Mouse (Mus musculus) intestine, embryonic 15.5 days (tissue): ENCODE measurements around the gene Trpm3. TPM values are rescaled to one million over a fixed set of nuclear protein-coding genes. Genes with fewer than 3 reads are reported as not detected.

Experiments used
- ATAC-seq: fragments of 200-750 bp; cut with Nextera tagmentation; 2 replicates; pipeline ENCODE4 v1.8.0; 2017; ENCODE audit warnings: moderate TSS enrichment, moderate library complexity
- H3K27ac ChIP-seq: fragments of 300-500 bp; sonication (generic); 2 replicates; pipeline ENCODE4 v1.5.1; 2015; ENCODE audit warnings: mild to moderate bottlenecking, inconsistent platforms
- H3K27me3 ChIP-seq: fragments of 300-500 bp; sonication (generic); replicated peaks from 2 replicates; pipeline ENCODE4 v1.6.1; 2015; ENCODE audit warnings: inconsistent platforms
- H3K36me3 ChIP-seq: fragments of 300-500 bp; sonication (generic); 2 replicates; pipeline ENCODE4 v1.6.1; 2015; ENCODE audit warnings: inconsistent platforms
- H3K4me1 ChIP-seq: fragments of 300-500 bp; sonication (generic); replicated peaks from 2 replicates; pipeline ENCODE4 v1.6.1; 2015; ENCODE audit warnings: inconsistent platforms
- H3K4me2 ChIP-seq: fragments of 300-500 bp; sonication (generic); replicated peaks from 2 replicates; pipeline ENCODE4 v1.6.1; 2015; ENCODE audit warnings: mild to moderate bottlenecking, inconsistent platforms
- H3K4me3 ChIP-seq: fragments of 300-500 bp; sonication (generic); replicated peaks from 2 replicates; pipeline ENCODE4 v1.5.1; 2015; ENCODE audit warnings: inconsistent platforms
- H3K9ac ChIP-seq: fragments of 300-500 bp; sonication (generic); 2 replicates; pipeline ENCODE4 v1.6.1; 2015; ENCODE audit warnings: inconsistent platforms
- H3K9me3 ChIP-seq: fragments of 300-500 bp; sonication (generic); 2 replicates; pipeline ENCODE4 v1.6.1; 2016; ENCODE audit warnings: inconsistent platforms
- WGBS: fragments of 180-500 bp; shearing (Covaris S2); methylation state at CpG from one replicate; pipeline ENCODE4 v1.1.7; 2015; 5-methylcytosine and 5-hydroxymethylcytosine counted together
- polyA plus RNA-seq: library from polyadenylated mRNA; unstranded; fragments of >200 nt; fragmentation: Nextera tagmentation; extraction: Ambion mirVana; gene quantifications from 2 replicates; pipeline ENCODE4 v1.2.1, GENCODE M21; 2015

Trpm3 gene
- polyA plus RNA-seq, 1 experiment from 2014 or later, result 0.26 TPM

- Histone ChIP-seq H3K4me1 (0 out of 2 replicates have a peak, but pooled peaks cover 2% of the 10 kb centered on the region), H3K27ac (no peak overlapping the region), H3K9me3 (no peaks in the 10 kb centered on the region), H3K4me2 (no peak overlapping the region), H3K36me3 (no peaks in the 10 kb centered on the region), H3K27me3 (no peaks in the 10 kb centered on the region; the same call in 1 of the 2 replicates), H3K4me3 (no peak overlapping the region), H3K9ac (no peak overlapping the region)
- ATAC-seq, result no peak
- 78% methylated on average over 5 of the region's 5 CpGs for WGBS
Observed at GRCm38 (mm10) chr19:22451290-22451689, 312.4 kb downstream of the Trpm3 start.

GRCm38 (mm10) chr19:22456935-22457334 is 318.1 kb downstream of the Trpm3 start:
- Histone ChIP-seq H3K27me3 (no peaks in the 10 kb centered on the region), H3K4me3 (no peak overlapping the region), H3K27ac (no peak overlapping the region), H3K4me2 (no peak overlapping the region), H3K9me3 (no peaks in the 10 kb centered on the region), H3K9ac (no peak overlapping the region), H3K4me1 (no peaks in the 10 kb centered on the region), H3K36me3 (no peaks in the 10 kb centered on the region)
- no peak for ATAC-seq
- 84% methylated on average over 2 of the region's 2 CpGs for WGBS

- Histone ChIP-seq H3K4me3 (no peak overlapping the region), H3K4me1 (no peaks in the 10 kb centered on the region), H3K27ac (no peak overlapping the region), H3K36me3 (no peaks in the 10 kb centered on the region), H3K27me3 (no peaks in the 10 kb centered on the region), H3K4me2 (no peak overlapping the region), H3K9ac (no peak overlapping the region), H3K9me3 (no peaks in the 10 kb centered on the region)
- ATAC-seq, result no peak
Observed at GRCm38 (mm10) chr19:22462043-22462442, 323.2 kb downstream of the Trpm3 start.

DNA sequence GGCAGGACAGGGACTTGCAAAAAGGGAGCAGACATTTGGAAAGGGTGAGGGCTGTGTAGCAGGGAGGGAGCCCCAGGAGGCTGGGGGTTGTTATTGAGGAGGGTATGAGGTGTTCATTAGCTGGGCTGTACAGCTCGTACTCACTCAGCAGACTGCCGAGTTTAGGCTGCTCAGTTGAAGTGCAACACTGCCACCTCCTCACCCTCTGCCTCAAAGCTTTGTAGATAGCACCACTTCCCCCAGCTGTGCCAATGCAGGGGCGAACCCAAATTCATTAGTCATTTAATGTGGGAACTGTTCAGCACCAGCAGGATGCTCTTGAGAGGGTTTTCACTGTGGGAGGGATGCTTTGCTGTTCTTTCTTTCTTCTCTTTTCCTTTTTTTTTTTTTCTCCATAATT is 324.7 kb downstream of the Trpm3 start:
- no peak overlapping the region for H3K4me2 ChIP-seq
- H3K4me3 ChIP-seq, result no peak overlapping the region
- H3K36me3 ChIP-seq, result no peaks in the 10 kb centered on the region
- H3K27ac ChIP-seq, result no peak overlapping the region
- no peak overlapping the region for H3K9ac ChIP-seq
- no peaks in the 10 kb centered on the region for H3K4me1 ChIP-seq
- H3K9me3 ChIP-seq, result no peaks in the 10 kb centered on the region
- WGBS, result 69% methylated on average over 3 of the region's 3 CpGs
- no peaks in the 10 kb centered on the region for H3K27me3 ChIP-seq
- ATAC-seq, result no peak

DNA sequence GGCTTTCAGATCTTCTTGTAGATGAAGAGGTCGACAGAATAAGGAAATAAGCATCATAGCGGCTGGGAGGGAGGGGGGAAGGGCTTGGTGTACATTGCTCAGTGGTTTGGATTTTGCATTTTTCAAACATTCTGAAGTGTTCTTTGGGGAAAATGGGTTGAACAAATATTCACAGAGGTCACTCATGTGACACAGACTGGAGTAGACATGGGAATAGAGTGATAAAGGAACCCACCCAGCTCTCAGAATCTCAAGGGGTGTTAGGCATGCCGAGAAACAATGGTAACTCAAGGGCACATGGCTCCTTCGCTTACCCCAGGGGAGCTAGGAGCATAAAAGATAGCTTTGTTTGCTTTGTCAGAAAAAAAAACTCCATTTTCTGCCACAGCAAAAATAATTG is 330.8 kb downstream of the Trpm3 start:
- Histone ChIP-seq H3K9me3 (no peaks in the 10 kb centered on the region), H3K4me2 (no peak overlapping the region), H3K27ac (no peak overlapping the region), H3K4me1 (no peaks in the 10 kb centered on the region), H3K9ac (no peak overlapping the region), H3K4me3 (no peak overlapping the region), H3K27me3 (no peaks in the 10 kb centered on the region), H3K36me3 (no peaks in the 10 kb centered on the region)
- WGBS, result 70% methylated on average over 4 of the region's 4 CpGs
- ATAC-seq, result no peak

DNA sequence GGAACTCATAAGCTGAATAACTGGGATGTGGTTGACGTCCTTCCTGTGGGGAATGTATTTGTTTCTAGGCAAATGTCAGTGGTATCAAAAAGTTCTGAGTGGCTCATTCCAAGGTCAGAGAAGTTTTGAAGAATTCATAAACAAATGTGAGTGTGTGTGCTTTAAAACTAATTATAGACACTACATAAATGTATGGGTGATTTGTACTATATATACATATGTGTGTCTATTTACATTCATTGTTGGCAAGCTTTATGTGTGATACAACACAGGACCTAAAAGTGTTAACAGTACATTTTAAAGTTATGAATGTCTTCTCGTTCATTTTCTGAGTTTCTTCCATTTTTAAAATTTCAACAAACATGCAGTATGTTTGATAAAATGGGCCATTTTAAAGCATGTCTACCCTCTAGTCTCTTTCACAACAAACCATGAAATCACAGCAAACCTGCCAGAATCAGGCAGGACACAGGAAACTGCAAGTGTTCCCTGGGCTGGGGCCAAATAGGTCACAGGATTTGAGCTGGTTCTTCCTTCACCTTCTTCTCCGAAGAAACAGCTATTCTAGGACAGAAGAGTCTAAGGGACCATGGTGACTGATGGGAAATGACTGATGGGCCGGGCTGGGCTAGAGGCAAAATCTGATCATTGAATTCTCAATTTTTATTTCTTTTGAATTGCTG is 334.3 kb downstream of the Trpm3 start:
- WGBS, result 59% methylated on average over 4 of the region's 4 CpGs
- Histone ChIP-seq H3K9me3 (no peaks in the 10 kb centered on the region), H3K4me1 (no peaks in the 10 kb centered on the region), H3K27ac (no peak overlapping the region), H3K36me3 (no peaks in the 10 kb centered on the region), H3K9ac (no peak overlapping the region), H3K4me3 (no peak overlapping the region), H3K27me3 (no peaks in the 10 kb centered on the region), H3K4me2 (no peak overlapping the region)
- ATAC-seq, result no peak

- ATAC-seq, result no peak
- no peaks in the 10 kb centered on the region for H3K4me1 ChIP-seq
- no peaks in the 10 kb centered on the region for H3K36me3 ChIP-seq
- no peaks in the 10 kb centered on the region for H3K27me3 ChIP-seq
- H3K27ac ChIP-seq, result no peak overlapping the region
- H3K4me2 ChIP-seq, result no peak overlapping the region
- no peak overlapping the region for H3K9ac ChIP-seq
- no peak overlapping the region for H3K4me3 ChIP-seq
- 90% methylated on average over 6 of the region's 6 CpGs for whole genome bisulfite sequencing
- no peaks in the 10 kb centered on the region for H3K9me3 ChIP-seq
Observed at GRCm38 (mm10) chr19:22478295-22478989, 339.6 kb downstream of the Trpm3 start.

DNA sequence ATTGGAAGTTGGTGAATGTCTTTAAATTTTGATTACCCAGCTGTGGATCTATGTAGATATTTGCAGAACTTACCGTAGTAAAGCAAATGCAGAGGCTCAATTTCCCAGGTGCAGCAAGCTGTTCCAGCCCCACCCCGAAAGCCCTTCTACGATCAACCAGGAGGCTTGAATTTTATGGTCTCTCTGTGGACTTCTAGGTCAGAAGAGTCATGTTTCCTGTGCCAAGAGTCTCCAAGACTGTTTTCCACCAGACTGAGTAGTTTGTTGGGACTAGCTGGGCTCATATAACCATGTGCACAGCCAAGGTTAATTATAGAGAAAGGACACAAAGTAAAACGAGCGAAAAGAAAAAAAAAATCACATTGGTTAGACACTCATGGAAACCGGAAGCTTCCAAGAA is 364.6 kb downstream of the Trpm3 start:
- no peaks in the 10 kb centered on the region for H3K9me3 ChIP-seq
- H3K36me3 ChIP-seq, result no peaks in the 10 kb centered on the region
- H3K9ac ChIP-seq, result no peak overlapping the region
- no peak overlapping the region for H3K27ac ChIP-seq
- ATAC-seq, result no peak
- H3K27me3 ChIP-seq, result no peaks in the 10 kb centered on the region
- H3K4me2 ChIP-seq, result no peak overlapping the region
- H3K4me3 ChIP-seq, result no peak overlapping the region
- no peaks in the 10 kb centered on the region for H3K4me1 ChIP-seq
- 79% methylated on average over 6 of the region's 6 CpGs for WGBS

GRCm38 (mm10) chr19:22518508-22518907 is 379.7 kb downstream of the Trpm3 start:
- WGBS, result 58% methylated on average over 6 of the region's 6 CpGs
- Histone ChIP-seq H3K27ac (no peak overlapping the region), H3K4me1 (no peaks in the 10 kb centered on the region), H3K4me3 (no peak overlapping the region), H3K4me2 (no peak overlapping the region), H3K9me3 (no peaks in the 10 kb centered on the region), H3K9ac (no peak overlapping the region), H3K27me3 (no peaks in the 10 kb centered on the region), H3K36me3 (no peaks in the 10 kb centered on the region)
- no peak for ATAC-seq

DNA sequence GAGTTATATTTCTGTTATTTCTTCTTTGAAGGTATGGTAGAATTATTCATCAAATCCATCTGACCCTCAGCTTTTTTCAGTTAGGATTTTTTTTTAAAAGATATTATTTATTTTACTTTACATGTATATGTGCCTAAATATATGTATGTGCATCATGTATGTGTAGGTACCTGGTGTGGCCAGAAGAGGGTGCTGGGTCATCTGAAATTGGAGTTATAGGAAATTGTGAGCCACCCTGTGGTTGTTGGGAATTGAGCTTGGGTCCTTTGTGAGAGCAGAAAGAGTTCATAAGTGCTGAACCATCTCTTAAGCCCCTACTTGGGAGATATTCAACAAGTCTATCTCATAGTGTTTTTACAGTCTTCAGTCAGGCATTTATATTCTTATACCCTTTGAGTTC is 389.1 kb downstream of the Trpm3 start:
- Histone ChIP-seq H3K27me3 (no peaks in the 10 kb centered on the region), H3K4me2 (no peak overlapping the region), H3K36me3 (no peaks in the 10 kb centered on the region), H3K9me3 (no peaks in the 10 kb centered on the region), H3K9ac (no peak overlapping the region), H3K27ac (no peak overlapping the region), H3K4me3 (no peak overlapping the region), H3K4me1 (no peaks in the 10 kb centered on the region)
- ATAC-seq, result no peak

GRCm38 (mm10) chr19:22542990-22543709 is 404.3 kb downstream of the Trpm3 start:
- H3K9ac ChIP-seq, result no peak overlapping the region
- no peak for ATAC-seq
- H3K27ac ChIP-seq, result no peak overlapping the region
- H3K4me2 ChIP-seq, result no peak overlapping the region
- no peaks in the 10 kb centered on the region for H3K27me3 ChIP-seq
- no peaks in the 10 kb centered on the region for H3K4me1 ChIP-seq
- WGBS, result 48% methylated on average over 6 of the region's 6 CpGs
- H3K9me3 ChIP-seq, result no peaks in the 10 kb centered on the region
- H3K36me3 ChIP-seq, result no peaks in the 10 kb centered on the region
- no peak overlapping the region for H3K4me3 ChIP-seq

GRCm38 (mm10) chr19:22552179-22552578 is 413.3 kb downstream of the Trpm3 start:
- ATAC-seq, result no peak
- Histone ChIP-seq H3K4me1 (no peaks in the 10 kb centered on the region), H3K27me3 (no peaks in the 10 kb centered on the region), H3K9me3 (no peaks in the 10 kb centered on the region), H3K36me3 (no peaks in the 10 kb centered on the region), H3K27ac (no peak overlapping the region), H3K4me3 (no peak overlapping the region), H3K9ac (no peak overlapping the region), H3K4me2 (no peak overlapping the region)
- 29% methylated on average over 5 of the region's 5 CpGs for WGBS
